Mouse (Mus musculus) bone marrow macrophage, adult 2 months (primary cell): ENCODE measurements around the gene Lman2. TPM values are rescaled to one million over a fixed set of nuclear protein-coding genes. Genes with fewer than 3 reads are reported as not detected.

Source experiments
- H3K27ac ChIP-seq: 2 replicates; pipeline ENCODE4 v1.5.1; 2012; ENCODE audit warnings: low read depth, low read length; ENCODE audit not compliant: insufficient read depth
- H3K4me1 ChIP-seq: 2 replicates; pipeline ENCODE4 v1.6.1; 2012; ENCODE audit warnings: low read length; ENCODE audit not compliant: control insufficient read depth, insufficient read depth
- H3K4me3 ChIP-seq: 2 replicates; pipeline ENCODE4 v1.5.1; 2012; ENCODE audit warnings: mild to moderate bottlenecking, low read length, moderate library complexity; ENCODE audit not compliant: insufficient read depth
- CTCF ChIP-seq: IDR thresholded peaks from 2 replicates; pipeline ENCODE4 v1.5.1; 2012; ENCODE audit warnings: low read depth, mild to moderate bottlenecking, low read length, moderate library complexity
- POLR2A ChIP-seq: IDR thresholded peaks from 2 replicates; pipeline ENCODE4 v1.6.1; 2012; ENCODE audit warnings: mild to moderate bottlenecking, low read depth, low read length, borderline replicate concordance
- polyA plus RNA-seq: library from polyadenylated mRNA; stranded (reverse); fragments of >200 nt; gene quantifications from 2 replicates; pipeline ENCODE4 v1.2.4, GENCODE M21; 2012; ENCODE audit not compliant: missing spikeins, insufficient read depth, insufficient read length

Lman2 gene
- polyA plus RNA-seq, 1 experiment = 94.6 TPM

DNA sequence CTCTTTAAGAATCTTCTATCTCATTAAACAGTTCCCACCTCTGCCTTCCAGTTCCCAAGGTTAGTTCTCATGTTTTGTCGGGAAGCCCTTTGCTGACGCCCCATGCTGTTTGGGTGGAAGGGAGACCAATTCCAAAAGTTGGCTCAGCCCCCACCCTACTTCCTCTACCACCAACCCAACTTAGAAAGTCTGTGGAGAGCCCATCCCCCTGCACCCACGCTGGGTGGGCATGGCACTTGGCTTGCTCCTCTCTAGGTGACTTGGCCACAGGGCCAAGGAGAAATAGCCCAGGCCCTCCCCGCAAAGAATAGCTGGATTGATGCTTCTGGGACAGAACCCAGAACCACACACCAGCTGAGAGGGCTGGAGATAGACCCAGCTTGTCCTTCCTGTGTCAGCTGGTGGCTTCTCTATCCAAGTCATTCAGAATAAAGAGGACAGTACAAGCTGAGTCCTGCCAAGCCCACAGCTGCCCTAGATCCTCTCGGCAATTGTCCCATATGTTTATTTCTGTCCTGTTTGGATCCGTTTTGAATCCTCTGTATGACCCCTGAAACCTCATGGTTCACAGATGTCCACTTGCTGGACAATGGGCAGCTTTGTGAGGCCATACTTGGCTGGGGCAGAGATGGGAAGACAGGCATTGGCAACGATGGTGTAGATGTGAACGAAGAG lies 8.6 kb upstream of the Lman2 start:
- H3K4me1 ChIP-seq = peaks cover 39% of the 10 kb centered on the region
- TF ChIP-seq CTCF = no peak
- no peak for TF ChIP-seq POLR2A
- no peak overlapping the region for H3K27ac ChIP-seq
- no peak overlapping the region for H3K4me3 ChIP-seq

DNA sequence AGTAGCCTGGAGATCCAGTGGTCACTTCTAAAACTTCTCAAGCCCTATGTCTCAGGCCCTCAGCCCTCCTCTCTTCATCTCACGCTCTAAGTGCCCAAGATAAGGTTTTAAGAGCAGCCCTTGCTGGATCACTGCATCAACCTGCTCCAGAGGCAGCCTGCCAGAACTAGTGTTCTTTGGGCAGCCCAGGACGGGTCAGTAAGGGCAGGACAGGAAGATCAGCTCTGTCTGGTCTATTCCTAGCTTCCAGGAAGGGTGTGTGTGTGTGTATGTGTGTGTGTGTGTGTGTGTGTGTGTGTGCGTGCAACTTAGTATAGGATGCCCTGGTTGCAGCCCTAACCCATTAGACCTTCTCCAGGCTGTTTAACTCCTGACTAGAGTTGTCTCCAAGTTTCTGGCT lies 7.7 kb upstream of the Lman2 start:
- peak overlapping the region; percentile 93 for H3K27ac ChIP-seq
- H3K4me1 ChIP-seq = peaks cover 39% of the 10 kb centered on the region
- peak overlapping the region; percentile 72 for H3K4me3 ChIP-seq
- TF ChIP-seq CTCF = no peak
- no peak for TF ChIP-seq POLR2A

DNA sequence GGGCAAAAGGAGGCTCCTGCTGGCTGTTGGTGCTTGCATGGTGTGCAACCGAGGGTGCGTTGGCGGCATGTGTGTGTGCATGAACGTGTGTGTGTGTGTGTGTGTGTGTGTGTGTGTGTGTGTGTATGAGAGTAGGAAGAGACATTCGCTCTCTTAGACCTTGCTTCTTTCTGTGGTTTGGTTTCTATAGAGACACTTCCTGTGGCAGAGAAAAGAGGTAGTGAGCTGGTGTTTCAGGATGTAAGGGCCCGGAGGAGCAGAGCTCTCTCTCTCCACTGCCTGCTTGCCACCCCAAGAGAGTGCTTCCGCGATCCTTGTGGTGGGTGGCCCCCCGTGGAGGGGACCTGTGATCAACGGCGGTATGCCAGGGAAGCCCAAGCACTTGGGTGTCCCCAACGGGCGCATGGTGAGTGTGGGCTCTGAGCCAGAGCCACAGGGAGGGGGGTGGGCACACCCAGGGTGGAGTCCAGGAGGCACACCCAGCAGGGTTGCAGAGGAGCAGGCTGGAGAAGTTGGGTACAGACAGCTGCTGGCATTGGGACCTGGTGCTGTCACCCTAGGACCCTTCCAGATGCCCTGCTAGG lies 7.0 kb upstream of the Lman2 start, which contains the start of gene Rgs14:
TSS of gene Rgs14 (plus strand) at position 202 of the 584 bp plus-strand sequence.
- peak within 1 kb of the TSS; percentile 72 for H3K4me3 ChIP-seq
- TF ChIP-seq CTCF (no peak), POLR2A (peak; percentile 59; the same call in 1 of the 2 replicates)
- H3K4me1 ChIP-seq = peaks cover 39% of the 10 kb centered on the region
- peak within 1 kb of the TSS; percentile 93 for H3K27ac ChIP-seq

DNA sequence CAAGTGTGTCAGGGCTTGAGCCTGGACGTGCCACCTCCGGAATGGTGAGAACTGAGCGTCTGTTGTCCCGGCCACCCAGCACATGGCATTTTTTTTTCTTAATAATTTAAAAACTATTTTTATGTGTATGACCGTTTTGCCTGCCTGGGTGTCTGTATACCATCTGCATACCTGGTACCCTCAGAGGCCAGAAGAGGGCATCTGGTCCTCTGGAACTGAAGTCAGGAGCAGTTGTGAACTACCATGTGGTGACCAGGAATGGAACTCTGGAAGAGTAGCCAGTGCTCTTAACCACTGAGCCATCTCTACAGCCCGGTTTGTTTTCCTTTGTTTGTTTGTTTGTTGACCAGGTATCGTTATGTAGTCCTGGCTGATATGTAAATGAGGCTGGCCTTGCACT lies 5.8 kb upstream of the Lman2 start:
- Histone ChIP-seq H3K27ac (no peak overlapping the region), H3K4me1 (peaks cover 39% of the 10 kb centered on the region), H3K4me3 (no peak overlapping the region)
- TF ChIP-seq POLR2A (no peak), CTCF (no peak)

DNA sequence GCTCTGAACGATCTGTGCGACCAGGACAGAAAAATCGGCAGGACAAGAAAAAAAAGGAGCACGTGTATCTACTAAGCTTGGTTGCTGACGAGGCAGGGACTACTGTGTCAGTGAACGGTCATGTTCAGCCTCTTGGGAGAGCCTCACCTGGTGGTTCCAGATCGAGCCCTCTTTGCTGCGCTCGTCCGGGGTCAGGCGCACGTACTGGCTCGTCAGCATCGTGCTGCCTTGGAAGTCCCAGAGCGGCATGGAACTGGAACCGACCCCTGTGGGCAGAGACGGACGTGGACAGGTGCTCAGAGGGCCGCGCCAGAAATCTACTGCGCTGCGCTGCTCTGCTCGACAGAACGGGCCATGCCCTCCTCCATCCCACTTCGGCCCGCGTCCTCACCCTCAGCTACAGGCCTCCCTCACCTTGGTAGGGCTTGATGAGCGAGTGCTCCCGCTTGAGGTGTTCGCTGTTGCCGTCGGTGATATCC lies 570 bp downstream of the Lman2 start:
- Histone ChIP-seq H3K27ac (peak overlapping the region; percentile 95), H3K4me1 (peaks cover 26% of the 10 kb centered on the region), H3K4me3 (peak overlapping the region; percentile 96)
- no peak for TF ChIP-seq POLR2A
- no peak for TF ChIP-seq CTCF

DNA sequence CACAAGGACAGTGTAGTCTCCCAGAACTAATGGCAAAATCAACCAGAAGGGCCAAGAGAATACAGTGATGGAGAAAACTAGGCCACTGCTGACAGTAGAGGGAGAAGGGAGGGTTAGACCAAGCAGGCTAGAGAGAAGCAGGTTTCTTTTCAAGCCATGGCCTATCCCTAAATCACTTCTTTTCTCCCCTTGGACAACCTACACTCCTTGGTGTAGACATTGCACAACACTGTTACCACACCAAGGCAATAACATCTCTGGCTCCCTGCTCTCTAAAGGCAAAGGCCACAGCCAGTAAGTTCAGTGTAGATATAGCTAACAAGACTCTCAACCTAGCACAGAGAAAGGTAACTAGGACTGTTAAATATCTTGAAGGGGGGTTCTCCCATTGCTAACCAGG lies 1.4 kb downstream of the Lman2 start:
- Histone ChIP-seq H3K4me1 (peaks cover 26% of the 10 kb centered on the region), H3K27ac (no peak overlapping the region), H3K4me3 (peak overlapping the region; percentile 96)
- TF ChIP-seq CTCF (no peak), POLR2A (no peak)

DNA sequence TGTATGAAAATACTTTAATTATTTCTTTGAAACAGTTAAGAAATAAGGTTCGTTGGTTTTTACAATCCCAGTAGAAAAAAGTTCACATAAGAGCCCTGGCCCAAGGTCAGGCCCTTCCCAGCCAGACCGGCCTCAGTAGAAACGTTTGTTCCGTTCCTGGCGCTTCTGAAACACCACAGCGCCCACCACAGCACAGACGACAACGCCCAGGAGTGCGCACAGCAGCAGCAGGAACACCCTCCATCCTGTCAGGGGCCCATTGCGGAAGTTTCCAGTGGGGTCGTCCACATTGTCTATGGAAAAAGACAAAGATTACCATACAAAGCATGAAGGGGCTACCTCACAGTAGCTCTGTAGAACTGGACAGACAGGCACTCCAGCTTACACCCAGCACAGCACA lies 15.8 kb downstream of the Lman2 start:
- Histone ChIP-seq H3K4me3 (no peak overlapping the region), H3K4me1 (peaks cover 14% of the 10 kb centered on the region), H3K27ac (no peak overlapping the region)
- no peak for TF ChIP-seq CTCF
- no peak for TF ChIP-seq POLR2A

DNA sequence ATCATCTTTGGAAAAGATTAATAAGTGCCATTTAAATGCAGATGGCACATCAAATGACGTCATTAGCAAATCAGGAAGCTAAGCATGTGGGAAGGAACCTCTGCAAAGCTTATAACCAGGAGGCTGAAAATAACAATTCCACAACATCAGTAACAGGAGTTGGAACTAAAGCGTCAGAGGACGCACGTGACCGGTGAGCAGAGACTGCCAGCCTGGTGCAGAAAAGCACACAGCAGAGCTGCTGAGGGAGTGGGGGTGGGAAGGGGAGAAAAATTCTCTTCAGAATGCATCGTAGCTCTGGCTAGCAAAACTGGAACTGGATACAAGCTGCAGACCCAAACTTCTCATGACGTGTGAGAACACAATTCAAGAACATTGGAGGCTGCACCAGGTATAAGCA lies 18.3 kb downstream of the Lman2 start:
- TF ChIP-seq CTCF = no peak
- no peak for TF ChIP-seq POLR2A
- peaks cover 16% of the 10 kb centered on the region for H3K4me1 ChIP-seq
- H3K27ac ChIP-seq = peak overlapping the region; percentile 6; the same call in 1 of the 2 replicates
- H3K4me3 ChIP-seq = no peak overlapping the region

DNA sequence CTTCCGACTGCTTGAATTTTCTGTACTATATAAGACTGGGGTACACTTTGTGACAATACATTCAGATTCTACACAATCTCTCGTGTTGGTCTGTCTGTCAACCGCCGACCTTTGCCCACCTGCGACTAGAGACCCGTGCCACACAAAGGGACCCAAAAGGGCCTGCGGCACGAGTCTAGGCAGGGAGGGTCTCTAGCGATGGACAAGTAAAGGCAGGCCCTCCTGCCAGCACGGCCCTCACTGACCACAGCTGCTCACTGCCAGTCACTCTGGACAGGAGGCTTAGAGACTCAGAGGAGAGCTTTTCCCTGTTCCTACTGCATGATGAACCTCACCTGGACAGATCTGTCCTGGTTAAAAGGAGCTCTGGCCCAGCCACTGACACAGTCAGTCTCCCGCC lies 20.1 kb downstream of the Lman2 start:
- Histone ChIP-seq H3K4me1 (peaks cover 18% of the 10 kb centered on the region), H3K4me3 (no peak overlapping the region), H3K27ac (no peak overlapping the region)
- TF ChIP-seq CTCF (no peak), POLR2A (no peak)

DNA sequence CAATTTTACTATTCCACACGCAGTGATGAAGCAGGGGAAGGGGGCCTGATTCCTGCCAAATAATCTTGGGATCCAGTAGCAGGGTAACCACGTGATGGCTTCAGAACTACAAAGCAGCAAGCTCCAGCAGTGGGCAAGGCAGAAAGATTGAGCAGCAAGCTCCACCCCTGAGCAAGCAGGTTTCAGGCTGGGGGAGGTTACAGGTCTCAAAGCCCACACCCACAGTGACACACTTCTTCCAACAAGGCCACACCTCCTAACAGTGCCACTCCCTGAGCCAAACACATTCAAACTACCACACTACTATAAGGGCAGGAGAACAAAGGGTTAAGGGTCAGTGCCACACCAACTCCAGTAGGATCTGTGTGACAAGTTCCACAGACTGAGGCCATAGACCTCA lies 23.3 kb downstream of the Lman2 start:
- Histone ChIP-seq H3K27ac (no peak overlapping the region), H3K4me1 (peaks cover 8% of the 10 kb centered on the region), H3K4me3 (no peak overlapping the region)
- no peak for TF ChIP-seq POLR2A
- no peak for TF ChIP-seq CTCF
